Mouse (Mus musculus) heart, embryonic 16.5 days (tissue): ENCODE measurements at regions not wholly inside any gene's neighbourhood (a gene's known extent, or its start where the extent isn't known, plus 50 kb on each side); places are given as distances from the start of the nearest gene placed in this dataset.
"Not testable (repeated sequence)": the region's sequence is repeated elsewhere in the genome, so short reads cannot be mapped to it uniquely, and the experiment has no call there.

Experiments
- ATAC-seq: fragments of 200-750 bp; cut with Nextera tagmentation; replicated peaks from 2 replicates; pipeline ENCODE4 v1.8.0; 2017; ENCODE audit warnings: moderate number of reproducible peaks; ENCODE audit not compliant: insufficient read depth, low FRiP score; ENCODE audit errors: extremely low read depth
- H3K27ac ChIP-seq: fragments of 300-500 bp; sonication (generic); 2 replicates; pipeline ENCODE4 v1.5.1; 2014; ENCODE audit warnings: mild to moderate bottlenecking, low read length, control low read depth, moderate library complexity
- H3K27me3 ChIP-seq: fragments of 300-500 bp; sonication (generic); 2 replicates; pipeline ENCODE4 v1.6.1; 2014; ENCODE audit warnings: low read length, mixed read lengths; ENCODE audit not compliant: control insufficient read depth, insufficient read depth
- H3K36me3 ChIP-seq: fragments of 300-500 bp; sonication (generic); 2 replicates; pipeline ENCODE4 v1.6.1; 2014; ENCODE audit not compliant: control insufficient read depth, insufficient read depth
- H3K4me1 ChIP-seq: fragments of 300-500 bp; sonication (generic); 2 replicates; pipeline ENCODE4 v1.6.1; 2014; ENCODE audit warnings: low read length, mixed read lengths; ENCODE audit not compliant: control insufficient read depth, insufficient read depth
- H3K4me2 ChIP-seq: fragments of 300-500 bp; sonication (generic); 2 replicates; pipeline ENCODE4 v1.6.1; 2014; ENCODE audit warnings: low read depth, mild to moderate bottlenecking, control low read depth, low read length
- H3K4me3 ChIP-seq: fragments of 300-500 bp; sonication (generic); 2 replicates; pipeline ENCODE4 v1.5.1; 2014; ENCODE audit warnings: mild to moderate bottlenecking, control low read depth, low read length
- H3K9ac ChIP-seq: fragments of 300-500 bp; sonication (generic); 2 replicates; pipeline ENCODE4 v1.6.1; 2014; ENCODE audit warnings: low read length, control low read depth
- H3K9me3 ChIP-seq: fragments of 300-500 bp; sonication (generic); replicated peaks from 2 replicates; pipeline ENCODE4 v1.6.1; 2016; ENCODE audit warnings: low read length; ENCODE audit not compliant: control insufficient read depth
- WGBS: fragments of 180-500 bp; shearing (Covaris S2); extraction: QIAGEN DNeasy Blood & Tissue Kit; methylation state at CpG from one replicate; pipeline ENCODE4 v1.1.7; 2014; 5-methylcytosine and 5-hydroxymethylcytosine counted together

GRCm38 (mm10) chr12:29062801-29063200 is 311.2 kb downstream of the Eipr1 start:
- ATAC-seq: no peak
- no peaks in the 10 kb centered on the region for H3K4me1 ChIP-seq

GRCm38 (mm10) chr12:29068180-29068579 is 316.6 kb downstream of the Eipr1 start:
- Histone ChIP-seq H3K27ac (no peak overlapping the region), H3K9me3 (no peaks in the 10 kb centered on the region), H3K4me1 (no peaks in the 10 kb centered on the region), H3K36me3 (no peaks in the 10 kb centered on the region), H3K27me3 (no peaks in the 10 kb centered on the region), H3K4me2 (no peak overlapping the region), H3K4me3 (no peak overlapping the region), H3K9ac (no peak overlapping the region)
- 37% methylated on average over 5 of the region's 5 CpGs for WGBS
- no peak for ATAC-seq

More at GRCm38 (mm10) chr12:29062801-29063200, 311.2 kb downstream of the Eipr1 start:
- no peak overlapping the region for H3K9ac ChIP-seq
- H3K9me3 ChIP-seq: no peaks in the 10 kb centered on the region
- H3K27ac ChIP-seq: no peak overlapping the region
- no peak overlapping the region for H3K4me3 ChIP-seq
- no peaks in the 10 kb centered on the region for H3K36me3 ChIP-seq
- no peak overlapping the region for H3K4me2 ChIP-seq
- no peaks in the 10 kb centered on the region for H3K27me3 ChIP-seq
- 87% methylated on average over 3 of the region's 3 CpGs for WGBS

GRCm38 (mm10) chr12:29075096-29075852 is 323.7 kb downstream of the Eipr1 start:
- Histone ChIP-seq H3K9me3 (no peaks in the 10 kb centered on the region), H3K4me3 (no peak overlapping the region), H3K4me1 (no peaks in the 10 kb centered on the region), H3K27ac (no peak overlapping the region), H3K9ac (no peak overlapping the region), H3K36me3 (no peaks in the 10 kb centered on the region), H3K4me2 (no peak overlapping the region), H3K27me3 (no peaks in the 10 kb centered on the region)
- WGBS: 73% methylated on average over 10 of the region's 10 CpGs
- ATAC-seq: no peak

GRCm38 (mm10) chr12:29076606-29077005 is 325.0 kb downstream of the Eipr1 start:
- 77% methylated on average over 1 of the region's 1 CpGs for WGBS
- no peak for ATAC-seq
- no peak overlapping the region for H3K27ac ChIP-seq
- H3K9ac ChIP-seq: no peak overlapping the region
- no peaks in the 10 kb centered on the region for H3K27me3 ChIP-seq
- H3K4me2 ChIP-seq: no peak overlapping the region
- H3K9me3 ChIP-seq: no peaks in the 10 kb centered on the region
- H3K4me1 ChIP-seq: no peaks in the 10 kb centered on the region
- H3K36me3 ChIP-seq: no peaks in the 10 kb centered on the region
- no peak overlapping the region for H3K4me3 ChIP-seq

GRCm38 (mm10) chr12:29079011-29079410 is 327.4 kb downstream of the Eipr1 start:
- H3K4me1 ChIP-seq: no peaks in the 10 kb centered on the region
- H3K9me3 ChIP-seq: no peaks in the 10 kb centered on the region
- H3K4me2 ChIP-seq: no peak overlapping the region
- no peak overlapping the region for H3K27ac ChIP-seq
- WGBS: 72% methylated on average over 1 of the region's 1 CpGs
- no peak for ATAC-seq
- no peaks in the 10 kb centered on the region for H3K36me3 ChIP-seq
- no peak overlapping the region for H3K9ac ChIP-seq
- no peaks in the 10 kb centered on the region for H3K27me3 ChIP-seq
- no peak overlapping the region for H3K4me3 ChIP-seq

GRCm38 (mm10) chr12:29083426-29084221 is 332.0 kb downstream of the Eipr1 start:
- H3K36me3 ChIP-seq: no peaks in the 10 kb centered on the region
- H3K4me3 ChIP-seq: no peak overlapping the region
- no peak overlapping the region for H3K4me2 ChIP-seq
- no peak overlapping the region for H3K9ac ChIP-seq
- no peak overlapping the region for H3K27ac ChIP-seq
- WGBS: 59% methylated on average over 13 of the region's 13 CpGs
- H3K27me3 ChIP-seq: no peaks in the 10 kb centered on the region
- H3K9me3 ChIP-seq: no peaks in the 10 kb centered on the region
- no peak for ATAC-seq
- H3K4me1 ChIP-seq: no peaks in the 10 kb centered on the region

- not testable (repeated sequence) for H3K36me3 ChIP-seq
Observed at GRCm38 (mm10) chr12:29087245-29087644, 335.6 kb downstream of the Eipr1 start.

GRCm38 (mm10) chr12:29089634-29090033 is 338.0 kb downstream of the Eipr1 start:
- H3K27ac ChIP-seq: no peak overlapping the region
- H3K4me3 ChIP-seq: no peak overlapping the region
- no peak overlapping the region for H3K9ac ChIP-seq
- ATAC-seq: no peak
- 51% methylated on average over 3 of the region's 3 CpGs for WGBS
- no peaks in the 10 kb centered on the region for H3K27me3 ChIP-seq
- no peak overlapping the region for H3K4me2 ChIP-seq
- H3K9me3 ChIP-seq: no peaks in the 10 kb centered on the region
- H3K4me1 ChIP-seq: 0 out of 2 replicates have a peak, but pooled peaks cover 3% of the 10 kb centered on the region
- no peaks in the 10 kb centered on the region for H3K36me3 ChIP-seq

More at GRCm38 (mm10) chr12:29087245-29087644, 335.6 kb downstream of the Eipr1 start:
- not testable (repeated sequence) for H3K9me3 ChIP-seq, ATAC-seq, H3K4me3 ChIP-seq, H3K4me2 ChIP-seq, H3K9ac ChIP-seq, H3K27me3 ChIP-seq, H3K4me1 ChIP-seq, H3K27ac ChIP-seq
- WGBS: 76% methylated on average over 2 of the region's 2 CpGs

GRCm38 (mm10) chr12:29090451-29090850 is 338.8 kb downstream of the Eipr1 start:
- Histone ChIP-seq H3K27ac (no peak overlapping the region), H3K27me3 (no peaks in the 10 kb centered on the region), H3K4me3 (no peak overlapping the region), H3K9me3 (no peaks in the 10 kb centered on the region), H3K4me1 (0 out of 2 replicates have a peak, but pooled peaks cover 3% of the 10 kb centered on the region), H3K36me3 (no peaks in the 10 kb centered on the region), H3K4me2 (no peak overlapping the region), H3K9ac (no peak overlapping the region)
- 79% methylated on average over 5 of the region's 5 CpGs for WGBS
- ATAC-seq: no peak
